Mouse (Mus musculus) heart, embryonic 16.5 days (tissue): ENCODE measurements around the gene Arl13a. TPM values are rescaled to one million over a fixed set of nuclear protein-coding genes. Genes with fewer than 3 reads are reported as not detected.

Source experiments
- ATAC-seq: fragments of 200-750 bp; cut with Nextera tagmentation; replicated peaks from 2 replicates; pipeline ENCODE4 v1.8.0; 2017; ENCODE audit warnings: moderate number of reproducible peaks; ENCODE audit not compliant: insufficient read depth, low FRiP score; ENCODE audit errors: extremely low read depth
- H3K27ac ChIP-seq: fragments of 300-500 bp; sonication (generic); 2 replicates; pipeline ENCODE4 v1.5.1; 2014; ENCODE audit warnings: mild to moderate bottlenecking, low read length, control low read depth, moderate library complexity
- H3K27me3 ChIP-seq: fragments of 300-500 bp; sonication (generic); 2 replicates; pipeline ENCODE4 v1.6.1; 2014; ENCODE audit warnings: low read length, mixed read lengths; ENCODE audit not compliant: control insufficient read depth, insufficient read depth
- H3K36me3 ChIP-seq: fragments of 300-500 bp; sonication (generic); 2 replicates; pipeline ENCODE4 v1.6.1; 2014; ENCODE audit not compliant: control insufficient read depth, insufficient read depth
- H3K4me1 ChIP-seq: fragments of 300-500 bp; sonication (generic); 2 replicates; pipeline ENCODE4 v1.6.1; 2014; ENCODE audit warnings: low read length, mixed read lengths; ENCODE audit not compliant: control insufficient read depth, insufficient read depth
- H3K4me2 ChIP-seq: fragments of 300-500 bp; sonication (generic); 2 replicates; pipeline ENCODE4 v1.6.1; 2014; ENCODE audit warnings: low read depth, mild to moderate bottlenecking, control low read depth, low read length
- H3K4me3 ChIP-seq: fragments of 300-500 bp; sonication (generic); 2 replicates; pipeline ENCODE4 v1.5.1; 2014; ENCODE audit warnings: mild to moderate bottlenecking, control low read depth, low read length
- H3K9ac ChIP-seq: fragments of 300-500 bp; sonication (generic); 2 replicates; pipeline ENCODE4 v1.6.1; 2014; ENCODE audit warnings: low read length, control low read depth
- H3K9me3 ChIP-seq: fragments of 300-500 bp; sonication (generic); replicated peaks from 2 replicates; pipeline ENCODE4 v1.6.1; 2016; ENCODE audit warnings: low read length; ENCODE audit not compliant: control insufficient read depth
- WGBS: fragments of 180-500 bp; shearing (Covaris S2); extraction: QIAGEN DNeasy Blood & Tissue Kit; methylation state at CpG from one replicate; pipeline ENCODE4 v1.1.7; 2014; 5-methylcytosine and 5-hydroxymethylcytosine counted together
- polyA plus RNA-seq: library from polyadenylated mRNA; unstranded; fragments of >200 nt; fragmentation: Nextera tagmentation; extraction: Ambion mirVana; gene quantifications from 2 replicates; pipeline ENCODE4 v1.2.1, GENCODE M21; 2015

The Arl13a gene
- polyA plus RNA-seq, 1 experiment from 2014 or later: 0.16 TPM

DNA sequence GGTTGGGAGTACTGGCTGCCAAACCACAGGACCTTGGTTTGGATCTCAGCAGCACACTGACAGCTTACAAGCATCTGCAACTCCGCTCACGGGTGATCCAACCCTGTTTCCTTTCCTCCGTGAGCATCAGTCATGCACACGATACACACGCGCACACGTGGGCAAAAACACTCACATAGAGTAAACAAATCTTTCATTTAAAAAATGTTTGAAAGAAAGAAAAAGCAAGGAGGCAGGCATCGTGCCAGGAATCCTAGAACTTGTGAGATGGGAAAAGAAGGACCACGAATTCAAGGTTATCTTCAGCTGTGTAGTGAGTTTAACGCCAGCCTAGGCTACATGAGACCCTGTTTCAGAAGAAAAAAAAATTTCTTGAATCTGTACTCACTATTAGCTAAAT is 58.6 kb downstream of the Arl13a start:
- no peak for ATAC-seq
- H3K4me3 ChIP-seq: no peak overlapping the region
- H3K9me3 ChIP-seq: no peaks in the 10 kb centered on the region
- H3K9ac ChIP-seq: no peak overlapping the region
- H3K4me1 ChIP-seq: no peaks in the 10 kb centered on the region
- H3K4me2 ChIP-seq: no peak overlapping the region
- H3K36me3 ChIP-seq: peaks cover 15% of the 10 kb centered on the region
- H3K27me3 ChIP-seq: no peaks in the 10 kb centered on the region
- H3K27ac ChIP-seq: no peak overlapping the region
- WGBS: 83% methylated on average over 10 of the region's 10 CpGs

DNA sequence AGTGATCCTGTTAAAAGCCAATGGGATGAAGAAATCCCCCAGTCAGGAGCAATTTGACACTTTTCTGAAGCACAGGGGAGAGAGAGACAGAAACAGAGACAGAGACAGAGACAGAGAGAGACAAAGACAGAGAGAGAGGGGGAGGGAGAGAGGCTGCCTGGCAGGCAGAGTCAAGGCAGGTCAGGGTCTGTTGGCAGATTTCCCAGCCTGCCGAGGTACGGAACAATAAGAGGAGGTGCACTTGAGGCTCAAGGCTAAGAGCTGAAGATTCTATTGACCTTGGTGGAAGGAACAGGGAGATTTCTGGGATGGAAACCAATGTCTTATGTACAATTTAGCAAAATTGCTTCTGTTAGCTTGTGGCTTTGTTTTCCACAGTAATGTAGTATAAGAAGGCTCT is 60.9 kb downstream of the Arl13a start:
- Histone ChIP-seq H3K4me1 (no peaks in the 10 kb centered on the region), H3K27me3 (no peaks in the 10 kb centered on the region), H3K27ac (no peak overlapping the region), H3K36me3 (peaks cover 7% of the 10 kb centered on the region), H3K4me2 (no peak overlapping the region), H3K9me3 (no peaks in the 10 kb centered on the region), H3K4me3 (no peak overlapping the region), H3K9ac (no peak overlapping the region)
- ATAC-seq: no peak
- WGBS: 50% methylated on average over 2 of the region's 2 CpGs

Other genes starting within 250 kb of the Arl13a start
- gene Sytl4, start 205.7 kb upstream of the Arl13a start, polyA plus RNA-seq: 1.9 and 2.8 TPM in 2 replicates
- gene Cstf2, start 128.3 kb upstream of the Arl13a start, polyA plus RNA-seq: 25.3 and 25.8 TPM in 2 replicates
- gene Xkrx, start 25.4 kb upstream of the Arl13a start, polyA plus RNA-seq: 0.55 and 0.56 TPM in 2 replicates
- 0.25 TPM in 1 of 2 replicates, not detected in the other for gene Nox1, start 34.5 kb downstream of the Arl13a start, polyA plus RNA-seq
- gene Trmt2b, start 89.5 kb downstream of the Arl13a start, polyA plus RNA-seq: 44.1 and 46.3 TPM in 2 replicates
- 23.7 and 24.3 TPM in 2 replicates for gene Tmem35a, start 107.7 kb downstream of the Arl13a start, polyA plus RNA-seq
- 26.5 and 32.1 TPM in 2 replicates for gene Cenpi, start 120.6 kb downstream of the Arl13a start, polyA plus RNA-seq
- gene Drp2, start 217.1 kb downstream of the Arl13a start, polyA plus RNA-seq: 0.25 and 0.29 TPM in 2 replicates